Mouse (Mus musculus): ENCODE measurements at regions not wholly inside any gene's neighbourhood (a gene's known extent, or its start where the extent isn't known, plus 50 kb on each side); places are given as distances from the start of the nearest gene placed in this dataset.

DNA sequence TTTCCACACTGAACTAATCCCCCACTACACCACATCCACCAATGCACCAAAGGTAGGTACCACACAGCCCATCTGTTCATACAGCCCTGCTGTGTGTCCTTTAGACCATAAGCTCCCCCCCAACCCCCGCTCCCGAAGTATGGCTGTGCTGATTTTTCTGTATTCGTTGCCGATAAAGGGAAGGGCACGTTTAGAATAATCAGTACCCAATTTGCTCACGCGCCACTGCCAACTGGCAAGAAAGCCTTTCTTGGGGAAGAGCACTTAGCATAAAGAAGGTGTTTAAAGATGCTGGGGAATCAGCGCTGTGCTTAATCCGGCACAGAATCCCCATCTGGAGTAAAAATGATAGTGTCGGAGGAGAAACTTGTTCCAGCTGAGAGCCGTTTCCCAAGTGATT, 111.4 kb downstream of the Cd83 start:
- Histone ChIP-seq H3K4me3 (replicated peaks) (no peak overlapping the region), H3K27me3 (no peaks in the 10 kb centered on the region), H3K9ac (no peak overlapping the region), H3K4me1 (peaks cover 4% of the 10 kb centered on the region; the same call in 1 of the 2 replicates), H3K36me3 (no peaks in the 10 kb centered on the region), H3K4me2 (no peak overlapping the region), H3K9me3 (replicated peaks) (no peaks in the 10 kb centered on the region), H3K27ac (no peak overlapping the region)
- 86% methylated on average over 11 of the region's 11 CpGs for WGBS
- no peak for ATAC-seq (replicated peaks; ENCODE audit: low FRiP score)

DNA sequence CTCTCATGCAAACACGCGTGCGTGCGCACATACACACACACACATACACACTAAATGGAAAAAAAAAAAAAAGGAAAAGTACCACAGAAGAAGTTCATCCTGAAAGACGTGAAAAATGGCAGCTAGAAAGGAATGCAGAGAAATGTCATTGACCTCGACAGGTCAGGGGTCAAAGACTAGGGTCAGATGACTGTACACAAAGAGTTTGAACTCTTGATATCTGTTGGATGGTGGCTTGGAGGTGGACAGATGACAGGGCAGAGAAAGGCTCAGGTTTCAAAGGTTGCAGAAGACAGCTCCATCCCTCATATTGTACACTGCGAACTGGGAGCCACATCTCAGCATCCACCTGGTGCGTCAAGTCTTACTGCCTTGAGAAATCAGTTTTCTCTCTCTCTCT, 112.5 kb downstream of the Cd83 start:
- ATAC-seq (replicated peaks; ENCODE audit: low FRiP score) = no peak

DNA sequence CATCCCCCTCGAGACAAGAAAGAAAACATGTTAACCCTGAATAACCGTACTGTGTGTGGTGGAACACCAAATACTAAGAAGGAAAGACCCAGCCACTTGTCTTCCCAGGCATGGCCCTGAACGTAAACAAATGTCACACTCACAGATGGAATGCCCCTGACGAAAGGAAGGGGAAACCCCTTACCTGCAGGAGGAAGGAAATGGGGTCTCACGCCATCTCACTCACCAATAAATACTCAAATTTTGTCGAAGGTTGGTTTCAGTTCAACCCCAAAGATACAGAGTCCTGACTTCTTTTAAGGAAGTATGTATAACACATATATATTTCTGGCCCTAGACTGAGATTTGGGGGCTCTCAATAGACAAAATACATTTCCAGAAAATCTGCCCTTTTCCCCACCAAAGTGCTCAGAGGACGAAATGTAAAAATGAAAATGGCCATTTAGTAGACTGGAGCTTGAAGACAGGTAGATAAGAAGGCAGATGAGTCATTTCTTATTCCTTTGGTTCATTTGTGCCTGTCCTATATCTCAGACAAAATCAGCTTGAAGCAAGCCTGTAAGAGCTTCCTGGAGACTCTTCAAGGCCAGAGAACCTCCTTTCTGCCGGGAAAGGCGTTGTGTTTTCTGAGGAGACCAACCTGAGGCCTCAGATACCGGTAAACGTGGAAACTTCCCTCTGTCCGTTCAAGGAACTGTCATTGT, 114.1 kb downstream of the Cd83 start:
- no peak overlapping the region for H3K4me2 ChIP-seq
- H3K9ac ChIP-seq = no peak overlapping the region
- H3K4me3 ChIP-seq (replicated peaks) = no peak overlapping the region
- H3K27me3 ChIP-seq = no peaks in the 10 kb centered on the region
- no peaks in the 10 kb centered on the region for H3K9me3 ChIP-seq (replicated peaks)
- no peak overlapping the region for H3K27ac ChIP-seq
- 68% methylated on average over 12 of the region's 12 CpGs for WGBS
- H3K4me1 ChIP-seq = peaks cover 2% of the 10 kb centered on the region; the same call in 1 of the 2 replicates
- no peaks in the 10 kb centered on the region for H3K36me3 ChIP-seq
- no peak for ATAC-seq (replicated peaks; ENCODE audit: low FRiP score)

More for the DNA sequence above, 112.5 kb downstream of the Cd83 start:
- H3K36me3 ChIP-seq = no peaks in the 10 kb centered on the region
- no peak overlapping the region for H3K27ac ChIP-seq
- WGBS = 83% methylated on average over 8 of the region's 8 CpGs
- H3K4me2 ChIP-seq = no peak overlapping the region
- H3K27me3 ChIP-seq = no peaks in the 10 kb centered on the region
- H3K9me3 ChIP-seq (replicated peaks) = no peaks in the 10 kb centered on the region
- no peak overlapping the region for H3K4me3 ChIP-seq (replicated peaks)
- no peak overlapping the region for H3K9ac ChIP-seq
- peaks cover 2% of the 10 kb centered on the region; the same call in 1 of the 2 replicates for H3K4me1 ChIP-seq

DNA sequence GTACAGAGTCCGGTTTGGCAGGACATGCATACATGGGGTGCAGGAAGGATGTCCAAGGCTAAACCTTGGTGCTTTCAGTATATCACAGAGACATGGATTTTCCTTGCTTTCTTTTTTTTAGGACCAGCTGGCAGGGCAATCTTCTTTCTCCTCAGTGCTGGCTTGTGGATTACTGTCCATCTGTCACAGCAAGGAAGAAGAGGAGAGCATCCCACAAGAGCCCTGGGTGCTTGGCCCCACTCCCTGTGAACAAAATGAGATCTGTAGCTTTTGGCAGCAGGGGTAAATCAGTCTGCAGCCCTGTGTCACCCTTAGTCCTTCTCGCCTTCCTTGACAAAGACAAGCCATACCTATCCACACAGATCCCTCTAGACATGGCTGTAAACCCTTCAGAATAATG, 115.5 kb downstream of the Cd83 start:
- 94% methylated on average over 2 of the region's 2 CpGs for WGBS
- H3K27ac ChIP-seq = no peak overlapping the region
- H3K4me1 ChIP-seq = peaks cover 13% of the 10 kb centered on the region
- ATAC-seq (replicated peaks; ENCODE audit: low FRiP score) = no peak
- no peaks in the 10 kb centered on the region for H3K36me3 ChIP-seq
- H3K9ac ChIP-seq = no peak overlapping the region
- no peaks in the 10 kb centered on the region for H3K9me3 ChIP-seq (replicated peaks)
- H3K27me3 ChIP-seq = no peaks in the 10 kb centered on the region
- no peak overlapping the region for H3K4me3 ChIP-seq (replicated peaks)
- no peak overlapping the region for H3K4me2 ChIP-seq

DNA sequence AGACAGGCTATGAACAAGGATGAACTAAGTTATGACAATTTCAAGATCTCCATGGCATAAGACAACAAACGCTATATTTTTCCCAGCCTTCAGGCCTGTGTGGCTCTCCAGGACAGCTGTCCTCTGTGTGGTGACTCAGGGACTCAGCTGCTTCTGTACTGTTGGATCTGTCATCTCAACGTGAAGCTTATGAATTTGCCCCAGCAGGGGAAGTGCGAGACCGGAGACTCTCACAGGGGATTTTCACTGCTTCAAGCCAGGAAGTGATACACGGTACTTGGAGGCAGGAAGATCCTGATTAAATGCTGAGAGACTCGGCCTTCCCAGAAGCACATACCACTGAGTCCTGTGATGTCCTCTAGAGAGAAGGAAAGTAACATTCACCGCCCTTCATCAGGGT, 116.2 kb downstream of the Cd83 start:
- H3K4me1 ChIP-seq = peaks cover 16% of the 10 kb centered on the region
- H3K36me3 ChIP-seq = no peaks in the 10 kb centered on the region
- H3K27me3 ChIP-seq = 0 out of 2 replicates have a peak, but pooled peaks cover 2% of the 10 kb centered on the region
- no peak overlapping the region for H3K4me3 ChIP-seq (replicated peaks)
- H3K27ac ChIP-seq = no peak overlapping the region
- no peak overlapping the region for H3K4me2 ChIP-seq
- H3K9ac ChIP-seq = no peak overlapping the region
- WGBS = 72% methylated on average over 7 of the region's 7 CpGs
- H3K9me3 ChIP-seq (replicated peaks) = no peaks in the 10 kb centered on the region
- ATAC-seq (replicated peaks; ENCODE audit: low FRiP score) = no peak

DNA sequence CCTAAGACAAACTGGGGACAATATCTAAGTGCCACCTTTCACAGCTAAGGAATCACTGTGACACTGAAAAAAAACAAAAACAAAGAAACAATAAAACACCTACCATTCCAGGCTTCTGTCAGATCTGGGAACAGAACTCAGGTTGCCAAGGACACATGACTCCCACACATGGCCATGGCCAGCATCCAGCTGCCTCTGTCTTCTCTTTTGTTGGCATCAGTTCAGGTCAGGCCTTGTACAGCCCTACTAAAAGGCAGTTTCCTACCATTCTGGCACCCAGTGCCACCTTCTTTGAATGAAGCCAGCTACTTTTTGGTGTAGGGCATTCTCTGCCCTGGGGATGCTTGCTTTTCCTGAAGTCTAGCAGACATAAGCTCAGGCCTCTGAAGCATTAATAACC, 118.8 kb downstream of the Cd83 start:
- H3K4me2 ChIP-seq = no peak overlapping the region
- H3K9me3 ChIP-seq (replicated peaks) = no peaks in the 10 kb centered on the region
- H3K4me3 ChIP-seq (replicated peaks) = no peak overlapping the region
- H3K27ac ChIP-seq = no peak overlapping the region
- H3K4me1 ChIP-seq = peaks cover 42% of the 10 kb centered on the region
- no peak overlapping the region for H3K9ac ChIP-seq
- no peaks in the 10 kb centered on the region for H3K36me3 ChIP-seq
- H3K27me3 ChIP-seq = 0 out of 2 replicates have a peak, but pooled peaks cover 4% of the 10 kb centered on the region
- no peak for ATAC-seq (replicated peaks; ENCODE audit: low FRiP score)

DNA sequence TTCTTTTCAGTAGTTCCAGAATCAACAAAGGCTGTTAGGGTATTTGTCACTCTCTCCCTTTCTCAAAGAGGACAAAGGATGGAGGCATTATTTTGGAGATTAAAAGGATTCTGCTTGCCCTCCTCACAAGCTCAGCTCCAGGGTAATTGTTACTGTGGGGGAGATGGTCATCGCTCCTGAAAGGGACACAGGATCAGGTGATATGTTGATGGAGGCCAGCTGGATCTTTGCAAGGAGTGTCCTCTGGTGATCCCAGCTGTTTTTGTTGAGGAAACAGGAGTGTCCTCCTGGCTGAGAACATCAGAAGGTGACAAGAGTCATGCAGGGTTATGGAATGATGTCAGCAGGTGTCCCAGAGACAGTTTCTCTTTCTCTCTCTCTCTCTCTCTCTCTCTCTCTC, 119.7 kb downstream of the Cd83 start:
- Histone ChIP-seq H3K36me3 (no peaks in the 10 kb centered on the region), H3K9ac (no peak overlapping the region), H3K27ac (no peak overlapping the region), H3K4me1 (peaks cover 51% of the 10 kb centered on the region), H3K27me3 (0 out of 2 replicates have a peak, but pooled peaks cover 4% of the 10 kb centered on the region), H3K9me3 (replicated peaks) (no peaks in the 10 kb centered on the region), H3K4me3 (replicated peaks) (no peak overlapping the region), H3K4me2 (no peak overlapping the region)
- 0 out of 2 replicates have a peak, but pooled peaks have one; percentile 52 for ATAC-seq (replicated peaks; ENCODE audit: low FRiP score)
- 8% methylated on average over 1 of the region's 1 CpGs for WGBS

DNA sequence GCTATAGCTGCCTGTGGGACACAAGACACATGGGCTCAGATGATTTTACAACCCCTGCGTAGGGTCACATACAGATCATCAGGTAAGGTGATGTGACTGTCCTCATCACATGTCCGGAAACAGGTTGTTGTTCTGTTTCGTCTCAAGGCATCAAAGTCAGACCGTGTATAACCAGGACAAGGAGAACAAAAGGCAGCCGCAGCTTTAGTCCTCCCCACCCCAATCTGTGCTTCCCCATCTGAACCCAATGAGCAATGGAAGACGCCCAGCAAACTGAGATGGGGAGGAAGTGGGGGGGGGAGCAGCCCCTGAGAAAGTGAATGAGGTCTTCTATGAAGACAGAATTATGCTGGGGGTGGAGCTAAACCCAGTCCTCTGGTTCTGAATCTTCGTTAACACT, 121.7 kb downstream of the Cd83 start:
- 57% methylated on average over 7 of the region's 7 CpGs for WGBS
- Histone ChIP-seq H3K9me3 (replicated peaks) (no peaks in the 10 kb centered on the region), H3K27ac (no peak overlapping the region), H3K36me3 (no peaks in the 10 kb centered on the region), H3K27me3 (0 out of 2 replicates have a peak, but pooled peaks cover 4% of the 10 kb centered on the region), H3K4me2 (no peak overlapping the region), H3K4me1 (peaks cover 63% of the 10 kb centered on the region), H3K4me3 (replicated peaks) (no peak overlapping the region), H3K9ac (no peak overlapping the region)
- no peak for ATAC-seq (replicated peaks; ENCODE audit: low FRiP score)

DNA sequence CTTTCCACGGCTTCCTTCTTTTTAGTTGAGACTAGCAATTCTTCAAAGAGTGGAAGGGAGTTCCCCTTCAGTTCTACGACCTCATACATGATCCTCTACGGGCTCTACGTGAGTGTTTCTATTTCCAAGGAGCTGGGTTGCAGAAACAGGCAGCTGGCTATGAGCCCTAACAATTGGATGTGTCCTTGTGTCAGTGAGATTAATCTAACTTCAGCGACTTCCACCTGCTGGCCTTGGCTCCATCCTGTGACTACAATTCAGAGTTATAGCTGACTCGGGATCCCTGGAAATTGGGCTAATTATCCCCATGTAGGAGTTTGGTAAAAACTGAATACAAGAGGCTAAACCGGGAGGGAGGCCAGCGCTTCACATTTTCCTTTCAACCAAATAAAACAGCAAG, 122.8 kb downstream of the Cd83 start:
- Histone ChIP-seq H3K4me2 (no peak overlapping the region), H3K27ac (no peak overlapping the region), H3K4me1 (peaks cover 63% of the 10 kb centered on the region), H3K36me3 (no peaks in the 10 kb centered on the region), H3K27me3 (0 out of 2 replicates have a peak, but pooled peaks cover 4% of the 10 kb centered on the region), H3K9me3 (replicated peaks) (no peaks in the 10 kb centered on the region), H3K9ac (no peak overlapping the region), H3K4me3 (replicated peaks) (no peak overlapping the region)
- ATAC-seq (replicated peaks; ENCODE audit: low FRiP score) = no peak
- WGBS = 35% methylated on average over 8 of the region's 8 CpGs

DNA sequence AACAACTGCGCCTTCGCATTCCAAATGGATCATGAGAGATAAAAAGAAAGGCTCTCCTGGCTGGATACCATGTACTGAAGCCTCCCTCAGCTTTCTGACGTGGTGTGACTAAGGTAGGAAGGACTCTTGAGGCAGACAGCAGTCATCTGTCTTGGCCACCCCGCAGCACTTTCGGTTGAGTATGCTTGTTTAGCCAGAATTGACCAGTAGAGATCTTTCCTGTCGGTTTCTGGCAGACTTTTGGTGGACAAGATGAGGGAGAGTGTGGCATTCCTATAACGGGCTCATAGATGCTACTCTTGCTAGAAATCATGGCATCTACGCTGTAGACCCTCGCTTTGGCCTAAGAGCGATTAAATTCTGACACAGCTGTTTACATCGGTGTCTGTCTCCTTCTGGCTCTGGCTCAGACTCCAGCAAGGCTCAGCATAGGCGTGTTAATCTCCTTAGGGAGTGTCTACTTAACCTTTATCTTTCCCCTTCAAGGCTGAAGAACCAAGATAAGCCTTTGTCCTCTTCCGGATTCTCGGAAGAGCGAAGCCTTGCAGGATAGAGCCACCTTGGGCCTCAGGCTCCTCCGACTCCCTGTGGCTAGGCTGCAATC, 123.6 kb downstream of the Cd83 start:
- H3K4me3 ChIP-seq (replicated peaks) = no peak overlapping the region
- H3K27ac ChIP-seq = peak overlapping the region; percentile 23
- H3K27me3 ChIP-seq = 0 out of 2 replicates have a peak, but pooled peaks cover 4% of the 10 kb centered on the region
- H3K9ac ChIP-seq = no peak overlapping the region
- no peaks in the 10 kb centered on the region for H3K36me3 ChIP-seq
- H3K4me2 ChIP-seq = no peak overlapping the region
- H3K9me3 ChIP-seq (replicated peaks) = no peaks in the 10 kb centered on the region
- no peak for ATAC-seq (replicated peaks; ENCODE audit: low FRiP score)
- peaks cover 68% of the 10 kb centered on the region for H3K4me1 ChIP-seq
- WGBS = 57% methylated on average over 16 of the region's 16 CpGs

DNA sequence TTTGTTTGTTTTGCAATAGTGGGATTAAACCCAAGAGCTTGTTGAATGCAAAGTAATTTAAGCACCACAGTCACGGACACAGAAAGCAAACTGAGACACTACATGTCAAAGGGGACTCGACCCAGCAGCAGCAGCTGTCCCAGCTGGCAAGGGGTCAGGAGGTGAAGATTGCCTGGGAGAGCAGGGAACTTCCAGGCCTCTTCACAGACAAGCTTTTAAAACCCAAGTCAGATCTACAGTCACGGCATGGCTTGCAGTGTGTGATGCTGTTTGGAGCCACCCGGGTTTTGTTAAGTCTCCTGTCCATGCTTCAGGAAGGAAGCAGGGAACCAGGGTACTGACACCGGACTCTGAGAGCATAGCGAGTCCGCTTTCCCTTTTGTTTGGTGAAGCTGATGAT, 125.4 kb downstream of the Cd83 start:
- 47% methylated on average over 7 of the region's 7 CpGs for WGBS
- 0 out of 2 replicates have a peak, but pooled peaks cover 4% of the 10 kb centered on the region for H3K27me3 ChIP-seq
- no peak overlapping the region for H3K4me3 ChIP-seq (replicated peaks)

DNA sequence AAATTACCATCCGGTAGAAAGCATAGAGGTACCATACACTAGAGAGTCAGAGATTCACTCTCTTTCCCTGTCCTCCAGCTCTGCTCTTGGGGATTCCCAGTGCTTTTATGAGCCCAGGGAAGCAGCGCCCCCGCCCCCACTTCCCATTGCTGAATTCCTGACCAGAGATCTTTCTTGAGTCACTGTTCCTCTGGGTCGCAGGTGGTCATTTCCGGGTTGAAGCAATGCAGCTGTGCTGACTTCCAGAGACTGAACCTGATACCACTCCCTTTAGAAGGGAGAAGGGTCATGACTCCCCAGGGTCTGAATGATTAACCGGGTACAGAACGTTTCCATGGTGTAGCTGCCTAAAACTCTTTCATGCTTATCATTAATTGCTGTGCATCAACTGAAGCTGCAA, 128.9 kb downstream of the Cd83 start:
- no peak; the same call in 1 of the 2 replicates for ATAC-seq (replicated peaks; ENCODE audit: low FRiP score)
- 14% methylated on average over 7 of the region's 7 CpGs for WGBS

More for the DNA sequence above, 125.4 kb downstream of the Cd83 start:
- Histone ChIP-seq H3K4me1 (peaks cover 61% of the 10 kb centered on the region), H3K27ac (no peak overlapping the region), H3K9me3 (replicated peaks) (0 out of 2 replicates have a peak, but pooled peaks cover 3% of the 10 kb centered on the region), H3K9ac (no peak overlapping the region), H3K4me2 (no peak overlapping the region), H3K36me3 (no peaks in the 10 kb centered on the region)
- no peak for ATAC-seq (replicated peaks; ENCODE audit: low FRiP score)

More for the DNA sequence above, 128.9 kb downstream of the Cd83 start:
- Histone ChIP-seq H3K9ac (no peak overlapping the region), H3K36me3 (no peaks in the 10 kb centered on the region), H3K27me3 (no peaks in the 10 kb centered on the region), H3K4me3 (replicated peaks) (no peak overlapping the region), H3K4me1 (peaks cover 29% of the 10 kb centered on the region), H3K27ac (no peak overlapping the region), H3K9me3 (replicated peaks) (0 out of 2 replicates have a peak, but pooled peaks cover 3% of the 10 kb centered on the region), H3K4me2 (no peak overlapping the region)
